Mouse (Mus musculus) monocyte, adult 5-6 weeks (primary cell): ENCODE measurements at regions not wholly inside any gene's neighbourhood (a gene's known extent, or its start where the extent isn't known, plus 50 kb on each side); places are given as distances from the start of the nearest gene placed in this dataset.

Experiments
- ATAC-seq: fragments of 153-309, 156-312 bp; replicated peaks from 2 replicates; pipeline ENCODE4 v1.8.0; 2017; ENCODE audit warnings: mild to moderate bottlenecking; ENCODE audit not compliant: low TSS enrichment, insufficient number of reproducible peaks, severe bottlenecking, poor library complexity, low FRiP score

- ATAC-seq, result 0 out of 2 replicates have a peak, but pooled peaks have one; percentile 35
Observed at GRCm38 (mm10) chr4:121855255-121855865, 233.5 kb upstream of the Gm12887 start.
